Mouse (Mus musculus) G1E (cell line): ENCODE results near the gene Cacng4.

Experiments
- CTCF ChIP-seq: IDR thresholded peaks from 2 replicates; pipeline ENCODE4 v1.5.1; 2012; ENCODE audit warnings: low read depth, low read length, inconsistent platforms, mixed read lengths
- POLR2AphosphoS5 ChIP-seq: IDR thresholded peaks from 2 replicates; pipeline ENCODE4 v1.6.1; 2012; ENCODE audit warnings: low read depth, low read length, inconsistent platforms; ENCODE audit not compliant: insufficient replicate concordance
- TAL1 ChIP-seq: conservative IDR thresholded peaks from 2 replicates; pipeline ENCODE4 v1.6.1; 2012; ENCODE audit warnings: low read depth, low read length, inconsistent platforms, mixed read lengths

DNA sequence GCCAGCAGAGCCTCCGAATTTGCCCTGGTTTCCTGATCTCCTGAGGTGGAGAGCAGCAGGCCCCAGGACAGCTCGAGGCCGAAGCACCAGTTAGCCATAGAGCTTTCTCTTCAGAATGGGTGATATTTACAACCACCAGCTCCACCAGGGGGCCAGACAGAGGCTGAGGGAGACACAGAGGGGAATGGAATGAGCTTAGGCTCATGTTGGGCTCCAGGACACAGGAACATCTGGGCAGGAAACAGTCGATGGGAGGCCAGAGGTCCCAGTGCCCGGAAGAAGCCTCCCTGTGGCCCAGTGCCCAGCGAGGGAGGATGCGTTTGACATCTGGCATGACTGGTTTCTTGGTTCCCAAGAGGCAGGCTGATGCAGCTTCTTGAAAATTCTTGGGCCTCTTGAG lies 60.2 kb downstream of the Cacng4 start:
- TF ChIP-seq CTCF, result no peak
- no peak for TF ChIP-seq POLR2AphosphoS5
- no peak for TF ChIP-seq TAL1
